Mouse (Mus musculus) stomach, postnatal 0 days (tissue): ENCODE results near the gene Fam57b.

Experiments
- CTCF ChIP-seq: IDR thresholded peaks from 2 replicates; pipeline ENCODE4 v1.5.1; 2016; ENCODE audit warnings: antibody characterized with exemption, low read depth, mild to moderate bottlenecking, moderate library complexity
- EP300 ChIP-seq: optimal IDR thresholded peaks from 2 replicates; pipeline ENCODE3; 2016; ENCODE audit warnings: antibody characterized with exemption

GRCm38 (mm10) chr7:126843276-126843675 is 45.8 kb downstream of the Fam57b start:
- TF ChIP-seq CTCF (no peak), EP300 (no peak)
